Mouse (Mus musculus) cortical plate, adult 2 months (tissue): ENCODE measurements around the gene Atp8a1. TPM values are rescaled to one million over a fixed set of nuclear protein-coding genes. Genes with fewer than 3 reads are reported as not detected.

ENCODE experiments used
- H3K27ac ChIP-seq: fragments of 200-500 bp; 2 replicates; pipeline ENCODE4 v1.5.1; 2012; ENCODE audit warnings: low read length, control low read depth, inconsistent platforms; ENCODE audit not compliant: insufficient read depth
- H3K4me1 ChIP-seq: fragments of 200-500 bp; 2 replicates; pipeline ENCODE4 v1.6.1; 2011; ENCODE audit warnings: low read length; ENCODE audit not compliant: control insufficient read depth, insufficient read depth
- H3K4me3 ChIP-seq: fragments of 200-500 bp; 2 replicates; pipeline ENCODE4 v1.5.1; 2011; ENCODE audit warnings: mild to moderate bottlenecking, low read length, control low read depth; ENCODE audit not compliant: insufficient read depth
- CTCF ChIP-seq: fragments of 200-500 bp; IDR thresholded peaks from 2 replicates; pipeline ENCODE4 v1.5.1; 2011; ENCODE audit warnings: mild to moderate bottlenecking, control low read depth, low read length; ENCODE audit not compliant: insufficient read depth; ENCODE audit errors: extremely low read depth
- POLR2A ChIP-seq: fragments of 200-500 bp; IDR thresholded peaks from 2 replicates; pipeline ENCODE4 v1.6.1; 2011; ENCODE audit warnings: mild to moderate bottlenecking, low read length, control low read depth; ENCODE audit not compliant: insufficient read depth; ENCODE audit errors: extremely low read depth
- polyA plus RNA-seq: library from polyadenylated mRNA; depleted of rRNA; stranded (reverse); fragments of >200 nt; gene quantifications from 2 replicates; pipeline ENCODE4 v1.2.3, GENCODE M21; 2012

Atp8a1 gene
- polyA plus RNA-seq, 1 experiment, result 70.3 TPM

DNA sequence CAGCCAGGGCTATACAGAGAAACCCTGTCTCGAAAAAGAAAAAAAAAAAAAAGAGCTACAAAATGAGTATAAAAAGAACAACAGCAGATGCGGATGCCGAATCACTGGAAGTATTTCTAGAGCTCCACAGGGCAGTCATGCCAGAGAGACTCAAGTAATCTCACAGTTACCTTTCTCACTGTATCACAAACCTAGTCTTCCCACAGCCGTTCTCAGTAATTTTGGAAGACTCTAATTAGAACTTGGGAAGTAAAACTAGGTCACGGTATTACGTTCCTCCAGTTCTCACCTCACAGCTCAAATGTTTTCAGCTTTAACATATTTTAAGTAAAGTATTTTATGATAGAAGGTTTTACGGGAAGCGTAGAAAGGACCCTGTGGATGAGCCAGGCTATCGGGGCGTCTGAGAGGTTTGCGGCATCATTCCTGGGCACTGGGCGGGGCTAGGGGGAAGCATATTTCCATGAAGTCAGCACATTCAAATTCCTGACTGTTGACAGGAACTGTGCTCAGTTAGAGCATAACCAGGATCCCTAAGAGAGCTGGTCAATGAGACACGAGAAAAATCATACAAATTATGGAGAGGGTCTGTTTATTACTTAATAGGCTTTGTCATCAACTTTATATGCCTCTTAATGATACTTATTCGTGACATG, 152.1 kb downstream of the Atp8a1 start:
- Histone ChIP-seq H3K4me1 (peaks cover 3% of the 10 kb centered on the region; the same call in 1 of the 2 replicates), H3K4me3 (no peak overlapping the region), H3K27ac (no peak overlapping the region)
- TF ChIP-seq POLR2A (no peak), CTCF (no peak)

DNA sequence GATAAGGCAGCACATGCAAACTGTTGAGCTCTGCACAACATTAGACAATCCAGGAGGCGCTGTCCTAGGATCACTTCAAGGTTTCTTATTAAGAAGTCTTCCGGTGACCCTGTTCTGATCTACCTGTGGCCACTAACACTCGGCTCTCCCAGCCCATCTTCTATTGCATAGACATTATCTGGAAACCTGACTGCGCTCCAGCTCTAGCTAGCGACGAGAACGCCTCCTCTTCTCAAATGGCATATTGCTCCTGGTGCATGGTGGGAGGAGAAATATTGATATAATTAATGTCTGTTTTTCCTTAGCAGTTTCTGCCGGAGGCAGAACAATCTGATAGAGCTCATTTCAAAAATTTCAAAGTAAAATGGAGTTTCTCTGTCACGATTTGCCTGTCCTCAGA, 156.9 kb downstream of the Atp8a1 start:
- Histone ChIP-seq H3K27ac (no peak overlapping the region), H3K4me3 (no peak overlapping the region), H3K4me1 (no peaks in the 10 kb centered on the region; the same call in 1 of the 2 replicates)
- TF ChIP-seq POLR2A, result no peak
- TF ChIP-seq CTCF, result no peak

DNA sequence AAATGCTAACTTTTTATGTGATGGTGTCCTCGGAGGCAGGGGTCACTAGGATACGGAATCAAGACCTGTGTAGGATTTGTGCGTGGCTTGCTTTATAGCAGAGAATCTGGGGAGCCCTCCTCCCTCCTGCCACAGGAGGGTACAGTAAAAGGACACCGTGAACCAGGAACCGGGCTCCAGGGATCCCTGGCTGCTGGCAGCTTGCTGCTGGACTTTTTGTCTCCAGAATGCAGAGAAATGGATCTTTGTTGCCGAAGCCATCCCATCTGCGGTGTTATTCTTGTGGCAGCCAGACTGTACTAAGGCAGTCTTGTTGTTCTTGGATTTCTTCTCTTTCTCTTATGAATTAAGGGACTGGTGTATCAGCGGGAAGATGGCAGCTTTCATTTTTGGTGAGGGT, 159.2 kb downstream of the Atp8a1 start:
- no peak overlapping the region for H3K27ac ChIP-seq
- H3K4me1 ChIP-seq, result no peaks in the 10 kb centered on the region
- H3K4me3 ChIP-seq, result no peak overlapping the region
- no peak for TF ChIP-seq POLR2A
- no peak for TF ChIP-seq CTCF

DNA sequence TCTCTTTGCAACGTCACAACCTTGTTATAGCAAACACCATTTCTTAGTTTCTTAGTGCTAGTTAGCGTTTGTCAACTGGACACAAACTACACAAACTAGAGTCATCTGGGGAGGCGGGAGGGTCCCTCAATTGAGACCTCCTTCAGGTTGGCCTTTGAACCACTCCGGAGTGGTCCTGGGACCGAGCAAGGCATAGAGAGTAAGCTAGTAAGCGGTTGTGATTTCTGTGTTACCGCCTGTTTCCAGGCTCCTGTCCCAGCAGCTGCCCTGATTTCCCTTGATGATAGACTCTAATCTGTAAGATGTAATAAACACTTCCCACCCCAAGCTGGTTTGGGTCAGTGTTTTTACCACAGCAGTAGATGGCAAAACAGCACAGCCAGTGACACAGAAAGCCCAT, 161.3 kb downstream of the Atp8a1 start:
- TF ChIP-seq POLR2A (no peak), CTCF (no peak)
- Histone ChIP-seq H3K27ac (no peak overlapping the region), H3K4me3 (no peak overlapping the region), H3K4me1 (no peaks in the 10 kb centered on the region)

DNA sequence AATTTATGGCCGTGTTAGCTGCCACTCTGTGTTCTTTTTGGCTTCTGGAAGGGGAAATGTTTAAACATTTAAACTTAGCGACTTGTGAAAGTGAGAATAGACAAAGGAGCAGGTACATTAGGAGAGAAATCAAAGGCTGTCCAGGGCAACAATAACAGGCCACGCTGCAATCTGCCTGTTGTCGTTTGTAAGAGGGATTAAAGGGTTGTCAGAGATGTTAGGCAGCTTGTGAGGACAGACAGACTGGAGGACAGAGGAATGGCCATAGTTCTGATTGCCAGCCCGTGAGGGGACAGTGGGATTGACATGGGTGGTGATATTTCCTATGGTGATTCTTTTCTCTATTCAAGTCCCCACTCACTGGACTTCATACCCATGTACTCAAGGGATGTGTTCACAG, 161.8 kb downstream of the Atp8a1 start:
- Histone ChIP-seq H3K4me3 (no peak overlapping the region), H3K4me1 (peaks cover 2% of the 10 kb centered on the region; the same call in 1 of the 2 replicates), H3K27ac (no peak overlapping the region)
- no peak for TF ChIP-seq POLR2A
- TF ChIP-seq CTCF, result no peak

DNA sequence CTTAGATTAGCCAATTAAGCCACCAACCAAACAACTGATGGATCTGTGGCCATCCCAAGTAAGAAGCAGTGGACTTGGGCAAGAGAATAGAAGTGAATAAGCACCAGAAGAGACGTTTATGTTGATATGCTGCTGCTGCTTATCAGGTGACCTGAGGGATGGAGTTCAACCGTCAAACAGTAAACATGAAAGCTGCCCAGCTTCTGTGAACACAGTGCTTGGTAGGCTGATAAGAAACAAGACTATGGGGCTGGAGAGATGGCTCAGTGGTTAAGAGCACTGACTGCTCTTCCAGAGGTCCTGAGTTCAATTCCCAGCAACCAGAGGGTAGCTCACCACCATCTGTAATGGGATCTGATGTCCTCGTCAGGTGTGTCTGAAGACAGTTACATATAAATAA, 168.4 kb downstream of the Atp8a1 start:
- no peak for TF ChIP-seq CTCF
- no peak for TF ChIP-seq POLR2A
- H3K4me1 ChIP-seq, result peaks cover 2% of the 10 kb centered on the region; the same call in 1 of the 2 replicates
- no peak overlapping the region for H3K27ac ChIP-seq
- no peak overlapping the region for H3K4me3 ChIP-seq

DNA sequence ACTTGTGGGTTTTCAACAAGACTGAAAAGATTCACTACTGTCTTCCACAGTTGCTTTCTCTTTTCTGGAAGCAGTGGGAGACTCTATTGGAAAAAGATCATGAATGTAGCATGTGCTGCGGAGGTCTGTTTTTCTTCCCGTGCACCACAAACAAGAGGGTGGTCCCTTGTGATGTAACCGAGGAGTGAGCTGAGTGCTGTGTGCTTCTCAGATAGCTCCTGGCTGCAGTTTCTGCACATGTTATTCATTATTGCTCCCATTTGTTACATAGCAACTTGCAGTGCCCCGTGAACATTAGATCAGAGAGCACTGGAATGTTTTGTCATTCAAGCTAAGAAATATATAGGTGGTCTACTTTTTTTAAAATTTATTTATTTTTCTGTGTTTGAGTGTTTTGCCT, 174.2 kb downstream of the Atp8a1 start:
- TF ChIP-seq POLR2A (no peak), CTCF (no peak)
- Histone ChIP-seq H3K4me3 (no peak overlapping the region), H3K27ac (no peak overlapping the region), H3K4me1 (no peaks in the 10 kb centered on the region)

DNA sequence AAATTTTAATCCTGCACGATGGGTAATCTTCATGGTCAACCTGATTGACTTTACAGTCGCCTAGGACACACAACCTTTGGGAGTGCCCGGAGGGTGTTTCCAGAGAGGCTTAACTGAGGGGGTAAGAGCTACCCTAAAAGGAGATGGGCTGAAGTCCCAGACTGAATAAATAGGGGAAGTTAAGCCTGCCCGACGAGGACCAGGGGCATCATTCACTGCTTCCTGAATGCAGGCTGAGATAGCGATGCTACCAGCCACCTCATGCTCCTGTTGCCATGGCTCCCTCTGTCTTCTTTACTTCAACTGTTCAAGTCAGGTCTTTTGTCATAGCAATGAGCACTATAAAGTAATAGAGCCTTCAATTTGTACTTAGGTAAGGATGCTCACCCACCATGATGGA, 177.1 kb downstream of the Atp8a1 start:
- Histone ChIP-seq H3K4me1 (no peaks in the 10 kb centered on the region), H3K4me3 (no peak overlapping the region)
- no peak for TF ChIP-seq CTCF
- no peak for TF ChIP-seq POLR2A

DNA sequence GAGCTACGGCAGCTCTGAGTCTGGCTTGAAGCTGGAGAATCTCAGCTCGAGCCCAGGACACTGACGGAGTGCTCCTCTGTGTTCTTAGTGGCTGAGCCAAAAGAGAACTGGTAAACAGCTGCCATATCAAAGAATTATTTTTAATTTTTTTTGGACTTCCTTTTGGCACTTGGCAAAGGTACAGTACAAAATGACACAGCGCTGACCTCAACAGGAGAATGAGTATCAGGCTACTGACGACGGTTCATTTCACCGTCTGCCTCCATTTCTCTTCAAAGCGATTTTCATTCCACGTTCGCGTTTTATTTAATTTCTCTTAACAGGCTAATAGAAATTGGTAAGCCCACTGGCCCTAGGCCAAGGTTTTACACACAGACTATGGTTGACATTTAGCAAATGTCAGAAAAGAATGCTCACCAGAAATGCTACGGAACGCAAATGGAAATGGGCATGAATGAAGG, 177.8 kb downstream of the Atp8a1 start:
- Histone ChIP-seq H3K4me1 (no peaks in the 10 kb centered on the region), H3K27ac (no peak overlapping the region), H3K4me3 (no peak overlapping the region)
- TF ChIP-seq CTCF, result no peak
- TF ChIP-seq POLR2A, result no peak

More for the DNA sequence above, 177.1 kb downstream of the Atp8a1 start:
- H3K27ac ChIP-seq, result no peak overlapping the region

DNA sequence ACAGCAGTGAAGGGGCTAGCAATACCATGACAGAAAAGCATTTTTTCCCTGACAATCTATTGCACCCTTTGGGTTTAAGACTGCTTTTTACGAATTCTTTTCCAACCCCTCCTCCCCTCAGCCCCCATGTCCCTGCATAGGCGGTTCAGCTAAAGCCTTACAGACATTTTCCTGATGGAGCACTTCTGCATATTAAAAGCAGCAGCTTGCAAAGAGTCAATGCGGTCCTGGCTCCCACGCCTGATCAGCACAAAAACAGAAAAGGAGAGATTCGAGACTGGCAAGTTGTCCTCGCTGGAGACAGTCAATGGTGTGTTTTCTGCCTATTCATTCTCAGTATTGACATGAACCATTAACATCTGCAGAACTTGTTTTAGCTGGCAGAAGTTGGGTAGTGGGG, 184.5 kb downstream of the Atp8a1 start:
- Histone ChIP-seq H3K4me3 (no peak overlapping the region), H3K4me1 (peaks cover 2% of the 10 kb centered on the region), H3K27ac (no peak overlapping the region)
- no peak for TF ChIP-seq POLR2A
- no peak for TF ChIP-seq CTCF
